32 mouse cellular contexts compared by ENCODE assay signal in the genomic region with DNA sequence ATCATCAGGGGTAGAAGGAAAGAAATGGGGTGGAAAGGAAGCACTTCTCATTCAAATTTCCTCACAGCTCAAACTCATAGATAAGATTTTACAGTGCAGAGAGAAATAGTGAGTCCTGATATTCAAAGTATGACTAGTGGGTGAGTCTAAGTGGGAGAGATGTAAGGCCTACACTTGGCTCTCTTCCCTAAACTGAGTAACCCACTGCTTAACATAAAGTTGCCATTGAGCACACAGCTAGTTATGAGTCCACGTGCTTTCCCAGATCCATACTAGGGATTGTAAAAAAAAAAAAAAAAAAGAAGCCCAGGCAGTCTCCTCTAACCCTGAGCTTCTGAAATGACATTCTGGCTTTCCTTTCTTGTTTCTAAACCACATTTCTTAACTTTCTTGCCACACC.
DNase-seq lines count a peak whose midpoint lies in the region; ATAC-seq and TF ChIP-seq lines count a peak whose summit lies in the region.
"Had no signal": no experiment of that assay in that cellular context is flagged by ENCODE, and none has a peak within 500 bp of the region (broad histone marks: within the 10 kb centered on the region; RNA-seq: fewer than 3 reads in every experiment).

No protein-coding gene starts in this region.

- H3K27ac ChIP-seq in heart, embryonic 16.5 days (ENCODE audit: low read length): no peak overlapping the region
- no peak overlapping the region for H3K27ac ChIP-seq in heart, embryonic 12.5 days (ENCODE audit: poor library complexity, severe bottlenecking)
- H3K27ac ChIP-seq in embryonic facial prominence, embryonic 13.5 days: peak overlapping the region; percentile 70; the same call in 1 of the 2 replicates
- H3K27ac ChIP-seq in limb, embryonic 11.5 days (replicated peaks; ENCODE audit: low read depth, low read length): peak overlapping the region; percentile 61; the same call in 1 of the 2 replicates
- H3K27ac ChIP-seq: forebrain, embryonic 12.5 days; hindbrain, embryonic 14.5 days; liver, embryonic 15.5 days; lung, embryonic 15.5 days; neural tube, embryonic 13.5 days; stomach, embryonic 15.5 days had no signal

- no peaks in the 10 kb centered on the region for H3K36me3 ChIP-seq in heart, embryonic 16.5 days (ENCODE audit: control insufficient read depth, insufficient read depth)
- no peaks in the 10 kb centered on the region for H3K36me3 ChIP-seq in heart, embryonic 12.5 days
- no peaks in the 10 kb centered on the region for H3K36me3 ChIP-seq in embryonic facial prominence, embryonic 13.5 days
- H3K36me3 ChIP-seq in limb, embryonic 11.5 days (ENCODE audit: control insufficient read depth, insufficient read depth, low read length): no peaks in the 10 kb centered on the region
- no peaks in the 10 kb centered on the region for H3K36me3 ChIP-seq in myocyte (ENCODE audit: control insufficient read depth, insufficient read depth)
- H3K36me3 ChIP-seq: forebrain, embryonic 12.5 days; liver, embryonic 15.5 days; lung, embryonic 15.5 days; neural tube, embryonic 13.5 days; stomach, embryonic 15.5 days had no signal

- DNase-seq in limb, embryonic 11.5 days (ENCODE audit: low spot score): no peak
- no peak for DNase-seq in ovary, postnatal 14 days (ENCODE audit: low spot score)
- no peak for DNase-seq in thymus, postnatal 36 days
- DNase-seq in B cell, adult 2 months: no peak
- DNase-seq: adrenal gland, postnatal 14 days; cerebellum, adult 11-12 months; cerebellum, adult 9-11 months; forebrain, postnatal 0 days; gastrocnemius, postnatal 36 days; heart, adult 18-20 months; heart, postnatal 10 days; kidney, adult 9 months; kidney, postnatal 10 days; layer of hippocampus, adult 9-11 months; retina, postnatal 1 day; right cerebral cortex, postnatal 25 days; thymus, postnatal 14 days had no signal

- H3K9me3 ChIP-seq in heart, embryonic 16.5 days (replicated peaks; ENCODE audit: control insufficient read depth, low read length): no peaks in the 10 kb centered on the region
- H3K9me3 ChIP-seq in heart, embryonic 12.5 days (replicated peaks): no peaks in the 10 kb centered on the region
- H3K9me3 ChIP-seq in embryonic facial prominence, embryonic 13.5 days: no peaks in the 10 kb centered on the region
- no peaks in the 10 kb centered on the region for H3K9me3 ChIP-seq in limb, embryonic 11.5 days (ENCODE audit: control insufficient read depth, low read length)
- H3K9me3 ChIP-seq: forebrain, embryonic 12.5 days; liver, embryonic 15.5 days; lung, embryonic 15.5 days; neural tube, embryonic 13.5 days; stomach, embryonic 15.5 days had no signal

- 57% methylated on average over 1 of the region's 1 CpGs for WGBS in heart, embryonic 16.5 days
- WGBS in heart, embryonic 12.5 days: 67% methylated on average over 1 of the region's 1 CpGs
- 29% methylated on average over 1 of the region's 1 CpGs for WGBS in embryonic facial prominence, embryonic 13.5 days
- WGBS in limb, embryonic 11.5 days: 22% methylated on average over 1 of the region's 1 CpGs

- no peak overlapping the region for H3ac ChIP-seq in myocyte (ENCODE audit: control insufficient read depth, insufficient read length)

- no peak overlapping the region for H3K9ac ChIP-seq in heart, embryonic 16.5 days (ENCODE audit: low read length)
- no peak overlapping the region for H3K9ac ChIP-seq in heart, embryonic 12.5 days
- no peak overlapping the region for H3K9ac ChIP-seq in embryonic facial prominence, embryonic 13.5 days
- no peak overlapping the region for H3K9ac ChIP-seq in limb, embryonic 11.5 days (ENCODE audit: low read length)
- H3K9ac ChIP-seq: forebrain, embryonic 12.5 days; forebrain, postnatal 0 days; hindbrain, embryonic 14.5 days; liver, embryonic 15.5 days; lung, embryonic 15.5 days; neural tube, embryonic 13.5 days; stomach, embryonic 15.5 days had no signal

- H3K27me3 ChIP-seq in heart, embryonic 16.5 days (ENCODE audit: control insufficient read depth, insufficient read depth, low read length): no peaks in the 10 kb centered on the region
- H3K27me3 ChIP-seq in heart, embryonic 12.5 days (replicated peaks): no peaks in the 10 kb centered on the region
- H3K27me3 ChIP-seq in embryonic facial prominence, embryonic 13.5 days: no peaks in the 10 kb centered on the region
- H3K27me3 ChIP-seq in limb, embryonic 11.5 days (ENCODE audit: control insufficient read depth, insufficient read depth, low read length): no peaks in the 10 kb centered on the region
- H3K27me3 ChIP-seq in myocyte (ENCODE audit: control insufficient read depth, insufficient read depth, insufficient read length): no peaks in the 10 kb centered on the region
- H3K27me3 ChIP-seq: CH12.LX; forebrain, embryonic 12.5 days; liver, embryonic 15.5 days; lung, embryonic 15.5 days; neural tube, embryonic 13.5 days; stomach, embryonic 15.5 days had no signal

- H3K79me2 ChIP-seq in myocyte (ENCODE audit: control insufficient read depth, insufficient read depth): peaks cover 50% of the 10 kb centered on the region

- no peak overlapping the region for H3K4me3 ChIP-seq in heart, embryonic 16.5 days (ENCODE audit: low read length)
- H3K4me3 ChIP-seq in heart, embryonic 12.5 days: no peak overlapping the region
- H3K4me3 ChIP-seq in embryonic facial prominence, embryonic 13.5 days: no peak overlapping the region
- no peak overlapping the region for H3K4me3 ChIP-seq in limb, embryonic 11.5 days (ENCODE audit: low read depth, low read length)
- no peak overlapping the region for H3K4me3 ChIP-seq in myocyte
- H3K4me3 ChIP-seq: forebrain, embryonic 12.5 days; liver, embryonic 15.5 days; lung, embryonic 15.5 days; neural tube, embryonic 13.5 days; stomach, embryonic 15.5 days had no signal

- ATAC-seq in heart, embryonic 16.5 days (replicated peaks; ENCODE audit: extremely low read depth, insufficient read depth, low FRiP score): 0 out of 2 replicates have a peak, but pooled peaks have one; percentile 14
- no peak for ATAC-seq in heart, embryonic 12.5 days (ENCODE audit: insufficient number of reproducible peaks, low FRiP score)
- ATAC-seq in embryonic facial prominence, embryonic 13.5 days (ENCODE audit: insufficient number of reproducible peaks, insufficient read depth, low FRiP score, low TSS enrichment, low read depth): no peak
- ATAC-seq in limb, embryonic 11.5 days (ENCODE audit: insufficient number of reproducible peaks, low FRiP score, low TSS enrichment, low read depth): no peak
- ATAC-seq: forebrain, postnatal 0 days; intestine, postnatal 0 days; midbrain, embryonic 16.5 days had no signal

- no peaks in the 10 kb centered on the region for H3K4me1 ChIP-seq in heart, embryonic 16.5 days (ENCODE audit: control insufficient read depth, insufficient read depth, low read length)
- H3K4me1 ChIP-seq in heart, embryonic 12.5 days (replicated peaks): no peaks in the 10 kb centered on the region
- H3K4me1 ChIP-seq in embryonic facial prominence, embryonic 13.5 days: peaks cover 37% of the 10 kb centered on the region
- peaks cover 22% of the 10 kb centered on the region; the same call in 1 of the 2 replicates for H3K4me1 ChIP-seq in limb, embryonic 11.5 days (ENCODE audit: control insufficient read depth, insufficient read depth, low read length)
- H3K4me1 ChIP-seq: liver, embryonic 15.5 days; lung, embryonic 15.5 days; stomach, embryonic 15.5 days had no signal

- H3K4me2 ChIP-seq in heart, embryonic 16.5 days (ENCODE audit: low read depth, low read length): no peak overlapping the region
- H3K4me2 ChIP-seq in heart, embryonic 12.5 days: no peak overlapping the region
- H3K4me2 ChIP-seq in embryonic facial prominence, embryonic 13.5 days: peak overlapping the region; percentile 33; the same call in 1 of the 2 replicates
- no peak overlapping the region for H3K4me2 ChIP-seq in limb, embryonic 11.5 days (ENCODE audit: low read depth, severe bottlenecking)
- peak overlapping the region; percentile 65 for H3K4me2 ChIP-seq in myocyte (ENCODE audit: low read depth)
- H3K4me2 ChIP-seq: forebrain, embryonic 12.5 days; heart, embryonic 11.5 days; hindbrain, embryonic 14.5 days; liver, embryonic 15.5 days; lung, embryonic 15.5 days; midbrain, embryonic 11.5 days; neural tube, embryonic 13.5 days; stomach, embryonic 15.5 days had no signal

- no peak for TF ChIP-seq POLR2A in myocyte (IDR thresholded peaks at IDR 0.05; ENCODE audit: insufficient read length, low read depth)

TF ChIP-seq in myocyte, 11 proteins besides CTCF, POLR2A, EP300 and RAD21:
- TF ChIP-seq POLR2AphosphoS2 (IDR thresholded peaks at IDR 0.05; ENCODE audit: insufficient read length, low read depth) (no peak), TCF12 (IDR thresholded peaks at IDR 0.05; ENCODE audit: insufficient read depth, poor library complexity, severe bottlenecking) (no peak), REST (IDR thresholded peaks at IDR 0.05; ENCODE audit: insufficient read depth, insufficient read length) (no peak), MAX (IDR thresholded peaks at IDR 0.05; ENCODE audit: low read depth) (no peak), USF1 (IDR thresholded peaks at IDR 0.05; ENCODE audit: low read depth) (no peak), MYOD1 (IDR thresholded peaks at IDR 0.05; ENCODE audit: control insufficient read depth in 1 of 3, insufficient read length in 2 of 3, low read depth in 2 of 3) (no peak)

Comparison
In these comparisons a context has a peak if more than half of its experiments do, and no peak if none do; other contexts are left out.
1. H3K27ac ChIP-seq: peak in embryonic facial prominence, embryonic 13.5 days (single experiment) and limb, embryonic 11.5 days (single experiment); none in heart, embryonic 16.5 days (single experiment) and heart, embryonic 12.5 days (single experiment).
2. H3K4me2 ChIP-seq: peak in embryonic facial prominence, embryonic 13.5 days (single experiment) and myocyte (single experiment); none in heart, embryonic 16.5 days (single experiment), heart, embryonic 12.5 days (single experiment) and limb, embryonic 11.5 days (single experiment).